Mouse (Mus musculus) cerebellum, adult 2 months (tissue): Measurements from ENCODE around the gene Dcaf10.

ENCODE experiments used
- CTCF ChIP-seq: fragments of 200-500 bp; IDR thresholded peaks from 2 replicates; pipeline ENCODE4 v1.5.1; 2011; ENCODE audit warnings: low read depth, mild to moderate bottlenecking, control low read depth, low read length, moderate library complexity, borderline replicate concordance; ENCODE audit not compliant: insufficient read depth
- POLR2A ChIP-seq: fragments of 200-500 bp; IDR thresholded peaks from 2 replicates; pipeline ENCODE4 v1.6.1; 2011; ENCODE audit warnings: low read length, control low read depth, borderline replicate concordance; ENCODE audit not compliant: insufficient read depth

GRCm38 (mm10) chr4:45426724-45427457, 85.0 kb downstream of the Dcaf10 start:
- no peak for TF ChIP-seq CTCF
- TF ChIP-seq POLR2A = no peak
